Mouse (Mus musculus) hindbrain, embryonic 16.5 days (tissue): ENCODE data around the gene Dedd2. TPM values are rescaled to one million over a fixed set of nuclear protein-coding genes. Genes with fewer than 3 reads are reported as not detected.

ENCODE experiments used
- ATAC-seq: fragments of 200-750 bp; cut with Nextera tagmentation; 2 replicates; pipeline ENCODE4 v1.8.0; 2017; ENCODE audit warnings: moderate TSS enrichment, moderate library complexity
- H3K27ac ChIP-seq: fragments of 300-500 bp; sonication (generic); 2 replicates; pipeline ENCODE4 v1.5.1; 2014; ENCODE audit warnings: low read depth, mild to moderate bottlenecking, control low read depth, low read length, moderate library complexity
- H3K27me3 ChIP-seq: fragments of 300-500 bp; sonication (generic); replicated peaks from 2 replicates; pipeline ENCODE4 v1.6.1; 2014; ENCODE audit warnings: low read length; ENCODE audit not compliant: control insufficient read depth, insufficient read depth
- H3K36me3 ChIP-seq: fragments of 300-500 bp; sonication (generic); 2 replicates; pipeline ENCODE4 v1.6.1; 2014; ENCODE audit warnings: mild to moderate bottlenecking, low read length, moderate library complexity, mixed read lengths; ENCODE audit not compliant: control insufficient read depth, insufficient read depth
- H3K4me1 ChIP-seq: fragments of 300-500 bp; sonication (generic); 2 replicates; pipeline ENCODE4 v1.6.1; 2014; ENCODE audit warnings: low read depth, low read length; ENCODE audit not compliant: control insufficient read depth, insufficient read depth
- H3K4me2 ChIP-seq: fragments of 300-500 bp; sonication (generic); 2 replicates; pipeline ENCODE4 v1.6.1; 2014; ENCODE audit warnings: mild to moderate bottlenecking, low read length, control low read depth, moderate library complexity
- H3K4me3 ChIP-seq: fragments of 300-500 bp; sonication (generic); 2 replicates; pipeline ENCODE4 v1.5.1; 2014; ENCODE audit warnings: mild to moderate bottlenecking, low read length, control low read depth, moderate library complexity
- H3K9ac ChIP-seq: fragments of 300-500 bp; sonication (generic); 2 replicates; pipeline ENCODE4 v1.6.1; 2014; ENCODE audit warnings: low read depth, mild to moderate bottlenecking, control low read depth, low read length, moderate library complexity
- H3K9me3 ChIP-seq: fragments of 300-500 bp; sonication (generic); 2 replicates; pipeline ENCODE4 v1.6.1; 2014; ENCODE audit warnings: mild to moderate bottlenecking, low read length, moderate library complexity; ENCODE audit not compliant: control insufficient read depth
- WGBS: fragments of 180-500 bp; shearing (Covaris S2); extraction: QIAGEN DNeasy Blood & Tissue Kit; methylation state at CpG from one replicate; pipeline ENCODE4 v1.1.7; 2014; 5-methylcytosine and 5-hydroxymethylcytosine counted together
- polyA plus RNA-seq: library from polyadenylated mRNA; unstranded; fragments of >200 nt; fragmentation: Nextera tagmentation; extraction: Ambion mirVana; gene quantifications from 2 replicates; pipeline ENCODE4 v1.2.1, GENCODE M21; 2015

The Dedd2 gene
- polyA plus RNA-seq, 1 experiment from 2014 or later = 14.8 TPM

DNA sequence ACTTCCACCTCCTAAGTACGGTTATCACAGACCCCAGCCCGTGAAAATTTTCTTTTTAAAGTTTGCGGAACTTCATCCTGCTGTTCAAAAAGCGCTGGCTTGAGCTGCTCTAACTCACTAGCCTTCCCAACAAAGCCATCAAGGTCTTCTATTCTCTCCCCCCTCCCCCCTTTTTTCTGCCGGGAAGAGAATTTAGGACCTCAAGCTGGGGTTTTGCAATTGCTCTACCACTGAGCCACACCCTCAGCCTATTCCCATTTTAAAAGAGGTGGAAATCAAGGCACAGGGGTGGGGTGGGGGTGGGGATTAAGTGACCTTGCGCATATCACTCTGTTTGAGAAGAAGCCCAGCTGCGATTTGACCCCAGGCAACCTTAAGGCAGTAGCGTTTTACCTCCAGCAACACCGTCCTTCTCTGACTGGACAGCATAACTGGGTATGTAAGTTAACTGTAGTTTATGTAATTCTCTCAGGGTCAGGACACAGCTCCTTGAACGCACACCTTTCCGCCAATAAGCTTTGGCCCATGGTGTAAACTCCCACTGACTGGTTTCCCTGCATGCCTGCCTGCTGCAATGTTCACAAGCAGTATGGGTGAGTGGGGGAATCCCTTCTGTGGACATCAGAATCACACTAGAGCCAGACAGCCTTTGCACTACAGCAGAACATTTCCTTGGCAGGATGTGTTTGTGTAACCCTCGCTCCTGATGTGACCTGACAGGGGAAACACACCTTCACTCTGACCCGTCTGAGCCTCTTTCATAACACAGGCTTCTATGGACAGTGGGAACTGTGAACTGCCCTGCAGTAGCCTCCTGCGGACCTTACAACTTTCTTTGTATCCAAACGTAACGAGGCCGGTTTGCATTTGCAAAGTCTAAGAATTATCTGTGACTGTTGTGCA is 43.8 kb upstream of the Dedd2 start:
- ATAC-seq = no peak
- no peak overlapping the region for H3K4me3 ChIP-seq
- H3K27me3 ChIP-seq = no peaks in the 10 kb centered on the region; the same call in none of the 2 replicates
- WGBS = 28% methylated on average over 17 of the region's 17 CpGs
- H3K9me3 ChIP-seq = no peaks in the 10 kb centered on the region
- no peak overlapping the region for H3K27ac ChIP-seq
- no peak overlapping the region for H3K9ac ChIP-seq
- H3K36me3 ChIP-seq = no peaks in the 10 kb centered on the region
- peaks cover 9% of the 10 kb centered on the region for H3K4me1 ChIP-seq
- no peak overlapping the region for H3K4me2 ChIP-seq

DNA sequence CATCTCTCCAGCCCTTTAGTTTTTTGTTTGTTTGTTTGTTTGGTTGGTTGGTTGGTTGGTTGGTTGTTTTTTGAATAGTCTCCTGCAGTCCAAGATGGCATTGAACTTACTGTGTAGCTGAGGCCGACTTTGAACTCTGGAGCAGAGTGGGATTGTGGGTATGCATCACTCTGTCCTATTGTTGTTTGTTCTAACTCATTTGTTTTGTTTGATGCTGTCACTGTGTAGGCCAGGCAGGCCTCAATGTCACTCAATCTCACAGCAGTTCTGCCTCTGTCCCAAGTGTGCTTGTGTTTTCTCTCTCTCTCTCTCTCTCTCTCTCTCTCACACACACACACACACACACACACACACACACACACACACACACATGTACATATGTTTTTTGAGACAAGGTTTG is 41.5 kb upstream of the Dedd2 start:
- Histone ChIP-seq H3K27ac (no peak overlapping the region), H3K9ac (no peak overlapping the region), H3K4me1 (peaks cover 2% of the 10 kb centered on the region), H3K36me3 (no peaks in the 10 kb centered on the region), H3K4me2 (no peak overlapping the region), H3K27me3 (no peaks in the 10 kb centered on the region; the same call in none of the 2 replicates), H3K9me3 (no peaks in the 10 kb centered on the region), H3K4me3 (no peak overlapping the region)
- 89% methylated on average over 1 of the region's 1 CpGs for WGBS
- no peak for ATAC-seq

DNA sequence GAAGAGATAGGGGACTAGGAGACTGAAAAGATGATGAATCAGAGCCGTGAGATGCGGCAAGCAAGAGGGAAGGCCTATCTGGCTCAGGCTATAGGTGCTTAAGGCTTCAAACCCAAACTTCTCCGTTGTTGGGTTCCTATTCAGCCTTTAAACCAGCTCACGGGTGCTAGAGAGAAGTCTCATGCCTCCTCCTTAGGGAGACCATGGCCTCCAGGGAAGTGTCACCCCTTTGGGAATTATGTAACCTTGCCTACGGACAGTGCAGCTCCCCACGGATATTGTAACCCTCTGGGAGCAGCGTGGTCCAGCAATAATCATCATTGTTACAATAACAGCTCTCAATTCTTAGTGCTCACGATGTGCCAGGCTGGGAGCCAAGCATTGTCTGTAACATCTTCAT is 31.4 kb upstream of the Dedd2 start:
- Histone ChIP-seq H3K27ac (peak overlapping the region; percentile 91), H3K4me1 (peaks cover 36% of the 10 kb centered on the region), H3K36me3 (no peaks in the 10 kb centered on the region), H3K9ac (peak overlapping the region; percentile 79), H3K9me3 (no peaks in the 10 kb centered on the region), H3K4me3 (peak overlapping the region; percentile 86), H3K4me2 (peak overlapping the region; percentile 99), H3K27me3 (no peaks in the 10 kb centered on the region)
- WGBS = 11% methylated on average over 8 of the region's 8 CpGs
- ATAC-seq = no peak

DNA sequence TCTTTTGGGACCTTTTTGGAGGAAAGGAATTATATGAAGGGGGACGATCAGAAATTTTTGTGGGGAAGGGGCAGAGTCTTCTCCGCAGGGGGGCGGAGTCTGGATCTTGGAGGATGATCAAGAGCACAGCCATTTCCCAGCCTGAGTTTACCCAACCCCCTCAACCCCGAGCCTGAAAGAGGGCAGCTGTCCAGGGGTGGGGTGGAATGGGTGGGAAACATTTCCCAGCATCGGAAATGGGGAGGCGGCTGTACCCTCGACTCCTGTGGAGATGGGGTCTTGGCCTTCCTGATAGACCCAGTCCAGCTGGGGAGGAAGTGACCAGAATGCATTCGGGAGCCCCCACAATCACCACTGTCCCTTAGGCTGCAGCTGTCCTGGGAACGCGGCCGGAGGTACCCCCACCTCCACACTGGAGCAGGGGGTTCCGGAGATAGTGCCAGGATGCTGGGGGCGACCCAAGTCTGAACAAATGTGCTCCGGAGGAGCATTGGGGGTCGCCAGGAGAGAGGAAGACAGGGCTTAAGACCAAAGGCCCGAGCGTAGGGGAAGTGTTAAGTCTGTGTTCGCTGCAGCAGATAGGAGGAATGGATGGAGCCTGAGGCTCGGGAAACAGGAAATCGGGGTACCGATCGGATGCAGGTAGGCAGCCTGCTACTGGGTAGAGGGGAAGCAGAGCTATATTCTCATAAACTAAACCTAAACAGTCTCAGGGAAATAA is 30.8 kb upstream of the Dedd2 start:
- Histone ChIP-seq H3K4me1 (peaks cover 41% of the 10 kb centered on the region), H3K36me3 (no peaks in the 10 kb centered on the region)

DNA sequence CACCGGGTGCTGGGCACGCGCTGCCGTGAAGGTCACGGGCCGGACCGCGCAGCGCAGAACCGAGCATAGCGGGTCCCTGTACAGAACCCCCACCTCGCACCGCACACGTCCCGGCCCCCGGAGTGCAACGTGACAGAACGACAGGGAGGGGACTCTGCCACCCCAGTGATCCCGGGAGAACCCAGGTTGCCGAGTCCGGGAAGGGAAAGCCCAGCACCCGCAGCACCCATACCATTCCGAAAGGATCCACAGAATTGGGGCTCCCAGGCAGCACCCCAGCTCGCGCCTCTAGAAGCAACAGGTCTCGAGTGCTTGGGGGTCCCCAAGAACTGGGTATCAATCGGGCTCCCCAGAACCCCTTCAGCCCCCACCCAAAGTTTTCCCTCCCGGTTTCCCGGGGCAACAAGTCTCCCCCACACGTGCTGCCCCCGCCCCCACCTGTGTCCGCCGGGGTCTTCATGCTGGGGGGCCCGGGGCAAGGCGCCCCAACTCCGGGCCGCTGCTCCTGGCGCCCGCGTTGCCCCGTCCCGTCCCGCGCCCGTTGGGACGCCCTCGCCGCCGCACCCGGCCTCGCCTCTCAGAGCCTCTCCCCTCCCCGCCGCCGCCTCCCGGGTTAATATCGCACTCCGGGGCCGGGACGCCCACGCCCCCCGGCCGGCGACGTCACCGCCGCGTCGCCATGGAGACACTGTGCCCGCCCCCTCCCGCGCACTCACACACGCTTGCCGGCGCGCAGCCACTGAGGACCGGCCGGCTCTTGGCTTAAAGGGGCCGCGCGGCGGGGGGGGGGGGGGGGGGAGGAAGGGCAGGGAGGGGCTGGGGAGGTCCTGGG is 29.9 kb upstream of the Dedd2 start, which contains the start of gene Erf:
Gene Erf, minus strand, starts transcription at position 621 of the 832 bp plus-strand sequence.
- Histone ChIP-seq H3K4me3 (peak within 1 kb of the TSS; percentile 86), H3K36me3 (no peaks in the 10 kb centered on the region), H3K4me1 (peaks cover 47% of the 10 kb centered on the region), H3K9me3 (no peaks in the 10 kb centered on the region), H3K27me3 (no peaks in the 10 kb centered on the region), H3K9ac (peak within 1 kb of the TSS; percentile 79), H3K4me2 (peak within 1 kb of the TSS; percentile 99), H3K27ac (peak within 1 kb of the TSS; percentile 91)
- WGBS = under 1% methylated on average over 68 of the region's 81 CpGs
- peak; percentile 82 for ATAC-seq

More for the DNA sequence above, 30.8 kb upstream of the Dedd2 start:
- Histone ChIP-seq H3K27ac (peak overlapping the region; percentile 91), H3K4me2 (peak overlapping the region; percentile 99), H3K27me3 (no peaks in the 10 kb centered on the region), H3K9ac (peak overlapping the region; percentile 79), H3K9me3 (no peaks in the 10 kb centered on the region), H3K4me3 (peak overlapping the region; percentile 86)
- peak; percentile 13; the same call in 1 of the 2 replicates for ATAC-seq
- 1% methylated on average over 22 of the region's 22 CpGs for WGBS

DNA sequence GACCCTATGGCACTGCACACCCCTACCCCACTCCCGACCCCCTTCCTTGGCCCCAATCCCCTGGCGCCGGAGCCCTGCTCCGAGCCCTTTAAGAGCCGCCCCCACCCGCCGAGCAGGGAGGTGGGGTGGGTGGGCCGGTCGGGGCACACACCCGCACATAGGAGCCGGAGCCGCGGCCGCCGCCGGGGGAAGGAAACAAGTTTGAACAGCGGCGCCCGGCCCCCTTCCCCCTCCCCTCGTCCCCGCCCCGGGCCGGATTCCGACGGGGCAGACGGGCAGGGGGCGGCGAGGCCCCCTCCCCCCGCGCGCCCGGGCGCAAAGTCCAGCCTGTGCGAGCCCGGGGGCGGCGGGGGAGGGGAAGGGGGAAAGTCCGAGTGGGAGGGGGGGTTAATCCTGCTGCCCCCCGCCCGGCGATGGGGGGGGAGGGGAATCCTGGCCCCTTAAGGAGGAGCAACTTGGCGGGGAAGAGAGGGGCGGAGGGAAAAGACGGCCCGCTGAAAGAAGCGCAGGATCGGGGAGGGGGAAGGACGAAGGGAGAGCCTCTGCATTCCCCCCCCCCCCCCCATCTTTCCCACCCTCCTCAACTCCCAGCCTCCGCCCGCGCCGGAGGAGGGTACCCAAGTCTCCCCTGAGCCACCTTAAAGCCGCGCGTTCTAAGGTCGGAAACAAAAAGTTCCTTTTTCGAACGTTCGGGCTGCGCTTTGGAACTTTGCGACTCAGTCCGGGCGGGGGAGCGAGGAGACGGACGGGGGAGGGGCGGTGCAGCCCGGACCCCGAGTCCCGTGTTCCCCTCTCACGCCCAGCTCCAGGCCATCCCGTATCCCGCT is 29.1 kb upstream of the Dedd2 start:
- H3K36me3 ChIP-seq = no peaks in the 10 kb centered on the region
- peaks cover 47% of the 10 kb centered on the region for H3K4me1 ChIP-seq
- ATAC-seq = peak; percentile 35
- H3K4me3 ChIP-seq = peak overlapping the region; percentile 86
- H3K9me3 ChIP-seq = no peaks in the 10 kb centered on the region
- peak overlapping the region; percentile 91 for H3K27ac ChIP-seq
- under 1% methylated on average over 37 of the region's 73 CpGs for WGBS
- H3K27me3 ChIP-seq = no peaks in the 10 kb centered on the region
- H3K4me2 ChIP-seq = peak overlapping the region; percentile 99
- peak overlapping the region; percentile 79 for H3K9ac ChIP-seq

DNA sequence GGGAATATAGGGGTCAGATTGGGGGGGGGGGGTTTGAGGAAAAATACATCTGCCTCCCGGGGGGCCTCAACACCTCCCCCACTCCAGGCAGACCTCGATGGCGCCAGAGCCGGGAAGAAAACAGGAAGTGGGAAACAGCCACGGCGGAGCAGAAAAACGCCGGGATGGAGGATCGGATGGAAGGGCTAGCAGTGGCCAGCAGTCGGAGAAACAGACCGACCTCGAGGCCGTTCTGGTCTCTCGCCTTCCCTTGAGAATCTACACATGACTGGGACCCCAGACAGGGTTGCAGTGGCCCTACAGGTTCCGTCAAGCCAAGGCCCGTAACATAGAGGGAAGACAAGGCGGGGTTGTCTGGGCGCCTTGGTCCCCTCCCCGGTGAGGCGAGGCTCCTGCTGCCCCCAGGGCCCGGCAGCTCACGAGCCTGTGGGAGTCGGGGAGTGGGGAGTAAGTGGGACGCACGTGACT is 28.5 kb upstream of the Dedd2 start:
- ATAC-seq = no peak; the same call in 1 of the 2 replicates
- no peaks in the 10 kb centered on the region for H3K9me3 ChIP-seq
- H3K4me3 ChIP-seq = peak overlapping the region; percentile 86
- WGBS = 0% methylated on average over 22 of the region's 25 CpGs
- H3K27me3 ChIP-seq = no peaks in the 10 kb centered on the region
- peak overlapping the region; percentile 91 for H3K27ac ChIP-seq
- peak overlapping the region; percentile 99 for H3K4me2 ChIP-seq
- H3K9ac ChIP-seq = peak overlapping the region; percentile 79
- no peaks in the 10 kb centered on the region for H3K36me3 ChIP-seq
- peaks cover 47% of the 10 kb centered on the region for H3K4me1 ChIP-seq

DNA sequence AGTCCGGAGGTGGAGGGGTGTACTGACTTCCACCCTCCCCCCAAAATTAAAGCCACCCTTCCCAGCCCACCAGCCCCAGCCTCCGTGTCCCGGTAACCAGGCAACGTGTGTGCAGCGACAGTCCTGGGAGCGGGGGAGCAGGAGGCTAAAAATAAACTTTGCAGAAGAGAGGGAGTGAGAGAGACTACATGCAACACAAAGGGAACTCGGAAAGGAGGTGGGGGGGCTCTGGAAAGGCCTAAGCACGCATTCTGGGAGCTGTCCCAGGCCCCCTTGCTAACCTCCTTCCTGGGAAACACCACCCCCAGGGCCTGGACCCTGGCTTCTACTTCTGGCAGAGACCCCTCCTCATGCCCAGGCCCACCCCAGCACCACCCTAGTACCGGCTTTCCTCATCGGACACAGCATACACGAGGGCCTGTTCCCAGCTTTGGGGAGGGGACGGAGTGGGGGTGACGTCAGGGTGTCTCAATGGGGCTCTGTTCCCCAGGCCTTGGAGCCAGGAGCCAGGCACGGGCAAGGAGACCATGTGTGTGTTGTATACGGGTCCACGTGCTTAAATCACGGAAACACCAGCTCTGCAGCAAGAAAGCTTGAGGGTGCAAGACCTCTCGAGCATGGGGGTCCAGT is 27.7 kb upstream of the Dedd2 start:
- Histone ChIP-seq H3K36me3 (no peaks in the 10 kb centered on the region), H3K27me3 (no peaks in the 10 kb centered on the region), H3K9me3 (no peaks in the 10 kb centered on the region), H3K4me2 (peak overlapping the region; percentile 99), H3K4me3 (peak overlapping the region; percentile 86), H3K27ac (peak overlapping the region; percentile 91), H3K9ac (peak overlapping the region; percentile 79), H3K4me1 (peaks cover 47% of the 10 kb centered on the region)
- ATAC-seq = peak; percentile 53
- WGBS = 3% methylated on average over 18 of the region's 18 CpGs
